Mouse (Mus musculus) liver, embryonic 14.5 days (tissue): ENCODE data around the gene A930004D18Rik.

ENCODE experiments used
- CTCF ChIP-seq: IDR thresholded peaks from 2 replicates; pipeline ENCODE4 v1.5.1; 2016; ENCODE audit warnings: antibody characterized with exemption, low read depth, control low read depth
- EP300 ChIP-seq: IDR thresholded peaks from 2 replicates; pipeline ENCODE4 v1.6.1; 2016; ENCODE audit warnings: antibody characterized with exemption, low read depth

DNA sequence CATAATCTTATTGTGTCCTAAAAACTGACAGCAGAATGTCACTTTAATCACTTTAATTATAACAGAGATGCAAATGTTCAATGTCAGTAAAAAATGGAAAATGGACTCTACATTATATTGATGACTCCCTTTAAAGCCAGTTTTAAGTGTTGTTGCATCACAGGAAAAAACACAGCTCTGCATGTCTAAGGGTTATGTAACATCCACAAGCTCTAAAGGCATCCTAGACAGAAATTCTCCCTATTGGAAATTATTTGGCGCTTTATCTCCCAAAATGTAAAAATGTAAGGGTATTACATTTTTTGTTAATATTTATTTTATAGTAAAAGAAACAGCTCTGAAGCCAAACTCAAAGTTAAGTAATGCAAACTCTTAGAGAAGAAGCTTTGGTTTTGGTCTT is 22.4 kb upstream of the A930004D18Rik start:
- TF ChIP-seq EP300 (no peak), CTCF (no peak)
